In the genomic region with DNA sequence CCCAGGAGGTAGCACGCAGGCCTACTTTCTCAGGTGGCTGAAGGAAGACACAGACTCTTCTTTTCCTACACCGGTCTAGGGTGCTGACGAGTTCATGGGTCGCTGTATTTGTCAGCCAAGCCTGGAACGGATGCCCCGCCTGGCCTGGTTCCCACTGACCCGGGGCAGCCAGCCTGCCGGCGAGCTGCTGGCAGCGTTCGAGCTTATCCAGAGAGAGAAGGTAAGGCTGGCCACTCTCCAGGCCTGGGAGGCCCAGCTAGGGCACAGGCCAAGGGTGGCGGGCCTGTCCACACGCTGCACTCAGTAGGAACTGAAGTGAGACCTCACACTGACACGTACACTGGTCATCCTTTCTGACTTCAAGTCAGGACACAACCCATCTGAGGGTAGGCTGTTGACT, we compare ENCODE assay signal across 7 mouse cellular contexts.
DNase-seq lines count a peak whose midpoint lies in the region; ATAC-seq lines count a peak whose summit lies in the region.

No protein-coding gene starts in this region.

- peak; percentile 39 for DNase-seq in urinary bladder, postnatal 14 days (ENCODE audit: low spot score)
- no peak for DNase-seq in urinary bladder, postnatal 10 days (ENCODE audit: low spot score)
- DNase-seq in cerebellum, postnatal 10 days: peak; percentile 84 to 90
- DNase-seq in heart, postnatal 10 days: peak; percentile 86 to 91
- DNase-seq in layer of hippocampus, postnatal 36 days: no peak
- no peak for DNase-seq in frontal cortex, postnatal 25 days (ENCODE audit: low spot score in 2 of 2)

- intact Hi-C loops in heart, postnatal 10 days (cut with DNase I): no loop called here

- ATAC-seq in monocyte, adult 5-6 weeks (replicated peaks; ENCODE audit: insufficient number of reproducible peaks, low FRiP score, low TSS enrichment, poor library complexity, severe bottlenecking): no peak

Comparison
In these comparisons a context has a peak if more than half of its experiments do, and no peak if none do; other contexts are left out.
1. DNase-seq: peak in urinary bladder, postnatal 14 days (single experiment), cerebellum, postnatal 10 days (2 of 2) and heart, postnatal 10 days (2 of 2); none in urinary bladder, postnatal 10 days (single experiment), layer of hippocampus, postnatal 36 days (0 of 2) and frontal cortex, postnatal 25 days (0 of 2).